Mouse (Mus musculus) ES-E14 (cell line): ENCODE measurements around the gene Rnf151. TPM values are rescaled to one million over a fixed set of nuclear protein-coding genes. Genes with fewer than 3 reads are reported as not detected.

Experiments used
- DNase-seq: peaks from one replicate; pipeline ENCODE4 v3.0.0-alpha.2; 2013; ENCODE audit warnings: low read depth, low spot score
- H3K27ac ChIP-seq: 2 replicates; pipeline ENCODE4 v1.5.1; 2012; ENCODE audit warnings: low read depth, mild to moderate bottlenecking, low read length, moderate library complexity, mixed read lengths; ENCODE audit not compliant: poor library complexity, insufficient read depth, severe bottlenecking
- H3K36me3 ChIP-seq: 2 replicates; pipeline ENCODE4 v1.6.1; 2012; ENCODE audit warnings: mild to moderate bottlenecking, low read length, moderate library complexity, mixed read lengths; ENCODE audit not compliant: control insufficient read depth, poor library complexity, insufficient read depth, severe bottlenecking
- H3K4me1 ChIP-seq, 2 experiments: fragments of 150-350 bp in 1 of 2; sonication (generic) in 1 of 2; 2 replicates each; pipeline ENCODE4 v1.6.1; 2012; ENCODE audit warnings: low read length in 2 of 2, mild to moderate bottlenecking in 1 of 2, mixed read lengths in 1 of 2; ENCODE audit not compliant: control insufficient read depth in 2 of 2, insufficient read depth in 2 of 2, poor library complexity in 1 of 2
- H3K4me3 ChIP-seq, 2 experiments: fragments of 150-350 bp in 1 of 2; sonication (generic) in 1 of 2; 2 replicates each; pipeline ENCODE4 v1.5.1; 2012; ENCODE audit warnings: low read length in 2 of 2, low read depth in 1 of 2, mild to moderate bottlenecking in 1 of 2, mixed read lengths in 1 of 2; ENCODE audit not compliant: insufficient read depth in 1 of 2, poor library complexity in 1 of 2, severe bottlenecking in 1 of 2
- H3K9ac ChIP-seq: 2 replicates; pipeline ENCODE4 v1.6.1; 2012; ENCODE audit warnings: low read depth, mild to moderate bottlenecking, low read length, mixed read lengths; ENCODE audit not compliant: poor library complexity, insufficient read depth, severe bottlenecking
- H3K9me3 ChIP-seq: fragments of 150-350 bp; sonication (generic); 2 replicates; pipeline ENCODE4 v1.6.1; 2012; ENCODE audit warnings: low read depth, mild to moderate bottlenecking, low read length; ENCODE audit not compliant: control insufficient read depth, insufficient read depth
- CHD2 ChIP-seq: IDR thresholded peaks from 2 replicates; pipeline ENCODE4 v1.6.1; 2014; ENCODE audit warnings: mild to moderate bottlenecking, low read depth, low read length, inconsistent platforms
- HCFC1 ChIP-seq: IDR thresholded peaks from 2 replicates; pipeline ENCODE4 v1.6.1; 2012; ENCODE audit warnings: low read length, inconsistent platforms, borderline replicate concordance; ENCODE audit not compliant: insufficient read depth
- MAFK ChIP-seq: IDR thresholded peaks from 2 replicates; pipeline ENCODE4 v1.6.1; 2014; ENCODE audit warnings: mild to moderate bottlenecking, low read depth, low read length, inconsistent platforms; ENCODE audit not compliant: insufficient read depth
- ZC3H11A ChIP-seq: IDR thresholded peaks from 2 replicates; pipeline ENCODE4 v1.6.1; 2012; ENCODE audit warnings: low read depth, mild to moderate bottlenecking, inconsistent platforms, low read length, borderline replicate concordance
- ZNF384 ChIP-seq: IDR thresholded peaks from 2 replicates; pipeline ENCODE4 v1.6.1; 2012; ENCODE audit warnings: low read depth, low read length, inconsistent platforms
- in situ Hi-C, 2 experiments: fragments of 600-800 bp; cut with MboI; formaldehyde crosslinking; loops; one replicate each; pipeline ENCODE4 v1.15.1; 2025; ENCODE audit warnings: low sequenced_read_pairs in 2 of 2, inconsistent platforms in 1 of 2; ENCODE audit not compliant: unreplicated experiment in 2 of 2
- total RNA-seq: library from RNA; depleted of rRNA; stranded (reverse); fragments of 300-350 nt; gene quantifications from 2 replicates; pipeline ENCODE4 v1.2.3, GENCODE M21; 2012

Gene Rnf151
- total RNA-seq, 1 experiment, result 0.71 TPM

DNA sequence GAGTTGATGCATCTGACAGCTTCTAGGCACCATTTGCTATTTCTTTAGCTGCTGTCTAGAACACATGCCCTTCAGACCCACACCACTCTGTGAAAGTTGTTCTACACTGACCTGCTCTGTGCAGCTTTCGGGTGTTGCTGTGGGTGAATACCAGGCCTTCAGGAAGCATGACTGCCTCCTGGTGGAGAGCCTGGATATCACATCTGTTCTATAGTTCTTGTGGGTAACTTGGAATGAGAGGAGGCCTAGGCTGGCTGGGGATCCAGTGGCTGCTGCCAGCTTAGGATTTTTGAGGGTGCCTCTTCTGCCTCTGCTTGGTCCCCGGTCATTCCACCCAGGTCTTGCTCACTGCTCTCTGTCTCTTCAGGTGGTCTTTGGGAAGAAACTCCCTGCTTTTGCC lies 41.7 kb downstream of the Rnf151 start:
- peaks cover 5 to 28% of the 10 kb centered on the region in 2 experiments; a peak in 3 of 4 replicates for H3K4me1 ChIP-seq
- H3K36me3 ChIP-seq, result peaks cover 47% of the 10 kb centered on the region
- TF ChIP-seq CHD2 (no peak), HCFC1 (no peak), MAFK (no peak), ZC3H11A (no peak), ZNF384 (no peak)
- no peak overlapping the region for H3K27ac ChIP-seq
- H3K4me3 ChIP-seq, result no peak overlapping the region
- no peaks in the 10 kb centered on the region for H3K9me3 ChIP-seq
- in situ Hi-C loops, result no loop called here
- peak; percentile 87 for DNase-seq
- no peak overlapping the region for H3K9ac ChIP-seq

DNA sequence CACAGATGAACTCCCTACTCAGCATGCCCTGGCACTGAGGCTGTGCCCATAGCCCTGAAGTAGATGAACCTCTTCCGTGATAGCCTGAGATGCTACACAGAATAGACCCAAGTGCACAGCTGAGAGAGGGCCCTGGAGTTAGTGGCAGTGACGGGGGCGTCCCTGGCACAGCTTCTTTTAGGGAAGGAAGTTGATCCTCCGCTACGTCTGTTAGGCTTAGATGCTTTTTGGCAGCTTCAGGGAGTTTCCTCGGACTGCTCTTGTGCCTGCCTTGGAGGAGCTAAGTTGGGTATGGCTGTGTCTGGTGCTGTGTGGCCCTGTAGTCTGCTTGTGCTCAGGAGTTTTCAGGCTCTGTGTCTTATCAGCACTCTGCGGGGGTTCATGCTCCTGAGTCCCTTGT lies 43.6 kb downstream of the Rnf151 start:
- H3K4me3 ChIP-seq, result 0 out of 4 replicates have a peak overlapping the region, but pooled peaks of 1 of the 2 experiments have one; percentile 1
- no peak overlapping the region for H3K27ac ChIP-seq
- no peak for DNase-seq
- peaks cover 28% of the 10 kb centered on the region for H3K36me3 ChIP-seq
- peaks cover 5 to 31% of the 10 kb centered on the region in 2 experiments; a peak in 3 of 4 replicates for H3K4me1 ChIP-seq
- TF ChIP-seq HCFC1, result no peak
- TF ChIP-seq MAFK, result no peak
- no peak for TF ChIP-seq CHD2
- no peak for TF ChIP-seq ZC3H11A
- TF ChIP-seq ZNF384, result no peak
- no peaks in the 10 kb centered on the region for H3K9me3 ChIP-seq
- H3K9ac ChIP-seq, result peak overlapping the region; percentile 8; the same call in 1 of the 2 replicates
- in situ Hi-C loops, result no loop called here

DNA sequence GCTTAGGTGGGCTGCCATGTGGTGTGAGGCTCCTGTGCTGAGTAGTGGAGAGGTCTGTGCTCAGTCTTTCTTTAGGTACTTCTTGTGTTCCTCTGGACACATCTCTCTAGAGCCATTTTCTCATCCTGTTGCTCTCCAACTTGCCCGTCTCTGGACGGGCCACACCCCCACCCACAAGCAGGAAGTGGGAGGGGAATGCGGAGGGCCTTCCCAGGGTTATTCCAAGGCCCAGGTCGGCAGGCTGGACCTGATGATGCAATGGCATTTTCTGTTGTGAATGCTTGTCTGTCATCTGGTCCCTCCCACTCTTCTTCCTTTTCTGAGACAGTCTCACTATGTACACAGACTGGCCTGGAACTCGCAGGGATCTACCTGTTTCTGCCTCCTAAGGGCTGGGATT lies 45.7 kb downstream of the Rnf151 start:
- no peak for DNase-seq

DNA sequence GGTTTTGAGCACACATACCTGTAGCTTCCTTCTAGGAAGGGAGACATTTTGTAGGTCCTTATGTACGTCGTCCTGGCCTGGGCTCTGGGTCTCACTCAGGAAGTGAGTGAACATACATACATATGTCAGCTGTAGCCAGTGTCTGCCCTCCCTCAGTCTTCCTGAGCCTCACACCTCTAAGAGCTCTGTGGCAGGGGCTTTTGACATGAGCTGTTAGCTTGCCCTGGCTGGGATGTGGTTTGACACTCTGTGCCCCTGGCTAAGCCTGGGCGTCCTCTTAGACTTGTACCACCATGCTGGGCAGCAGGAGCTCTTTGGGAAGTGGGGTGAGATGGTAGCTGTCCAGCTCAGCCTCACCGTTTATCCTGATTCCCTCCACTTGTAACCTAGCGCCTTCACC lies 46.5 kb downstream of the Rnf151 start:
- in situ Hi-C loops, result no loop called here
- Histone ChIP-seq H3K27ac (no peak overlapping the region), H3K4me3 (no peak overlapping the region; a peak in 1 of 4 replicates)

More for the DNA sequence above, 45.7 kb downstream of the Rnf151 start:
- Histone ChIP-seq H3K27ac (no peak overlapping the region), H3K4me3 (peak overlapping the region; percentile 9 to 30; a peak in 2 of 4 replicates), H3K9ac (no peak overlapping the region), H3K36me3 (peaks cover 9% of the 10 kb centered on the region), H3K4me1 (peaks cover 7 to 29% of the 10 kb centered on the region in 2 experiments; a peak in 3 of 4 replicates), H3K9me3 (no peaks in the 10 kb centered on the region)
- TF ChIP-seq CHD2 (no peak), HCFC1 (no peak), ZNF384 (no peak), ZC3H11A (no peak), MAFK (no peak)
- in situ Hi-C loops, result no loop called here

More for the DNA sequence above, 46.5 kb downstream of the Rnf151 start:
- Histone ChIP-seq H3K4me1 (peaks cover 7 to 26% of the 10 kb centered on the region in 2 experiments; a peak in 3 of 4 replicates), H3K9me3 (no peaks in the 10 kb centered on the region), H3K9ac (no peak overlapping the region), H3K36me3 (peaks cover 1% of the 10 kb centered on the region; the same call in 1 of the 2 replicates)
- no peak for DNase-seq
- TF ChIP-seq CHD2 (no peak), MAFK (no peak), HCFC1 (no peak), ZC3H11A (no peak), ZNF384 (no peak)
